Mouse (Mus musculus) frontal cortex, adult (tissue): ENCODE measurements at regions not wholly inside any gene's neighbourhood (a gene's known extent, or its start where the extent isn't known, plus 50 kb on each side); places are given as distances from the start of the nearest gene placed in this dataset.

Experiments
- ATAC-seq: cut with Nextera tagmentation; 2 replicates; pipeline ENCODE4 v1.9.2; 2017; ENCODE audit warnings: mild to moderate bottlenecking, moderate library complexity, mixed read lengths; ENCODE audit not compliant: low TSS enrichment

GRCm38 (mm10) chr13:71874986-71875385 lies 88.5 kb downstream of the Irx1 start:
- ATAC-seq = no peak

GRCm38 (mm10) chr13:71868763-71869162 lies 94.8 kb downstream of the Irx1 start:
- ATAC-seq = no peak

GRCm38 (mm10) chr13:71853426-71854025 lies 110.0 kb downstream of the Irx1 start:
- peak; percentile 96 for ATAC-seq

GRCm38 (mm10) chr13:71804032-71804958 lies 159.2 kb downstream of the Irx1 start:
- ATAC-seq = no peak

- ATAC-seq = no peak
These were observed 165.2 kb downstream of the Irx1 start for GRCm38 (mm10) chr13:71798288-71798687.

GRCm38 (mm10) chr13:71784740-71785139 lies 178.8 kb downstream of the Irx1 start:
- no peak for ATAC-seq

- no peak for ATAC-seq
These were observed 216.2 kb downstream of the Irx1 start for GRCm38 (mm10) chr13:71747003-71747965.

GRCm38 (mm10) chr13:71746534-71746933 lies 217.0 kb downstream of the Irx1 start:
- no peak for ATAC-seq

- ATAC-seq = no peak
These were observed 226.6 kb downstream of the Irx1 start for GRCm38 (mm10) chr13:71736821-71737345.

GRCm38 (mm10) chr13:71734261-71734660 lies 229.3 kb downstream of the Irx1 start:
- no peak for ATAC-seq

- no peak for ATAC-seq
These were observed 230.2 kb downstream of the Irx1 start for GRCm38 (mm10) chr13:71733360-71733759.

GRCm38 (mm10) chr13:71732903-71733302 lies 230.6 kb downstream of the Irx1 start:
- ATAC-seq = no peak

- ATAC-seq = no peak
These were observed 273.3 kb downstream of the Irx1 start for GRCm38 (mm10) chr13:71690069-71690817.

GRCm38 (mm10) chr13:71689187-71689586 lies 274.3 kb downstream of the Irx1 start:
- ATAC-seq = no peak

GRCm38 (mm10) chr13:71676081-71676624 lies 287.4 kb downstream of the Irx1 start:
- ATAC-seq = no peak

- ATAC-seq = no peak
These were observed 293.4 kb downstream of the Irx1 start for GRCm38 (mm10) chr13:71669956-71670739.

- ATAC-seq = no peak
These were observed 295.3 kb downstream of the Irx1 start for GRCm38 (mm10) chr13:71668256-71668655.

GRCm38 (mm10) chr13:71665221-71665916 lies 298.2 kb downstream of the Irx1 start:
- peak; percentile 38 for ATAC-seq

GRCm38 (mm10) chr13:71657898-71658297 lies 305.6 kb downstream of the Irx1 start:
- no peak for ATAC-seq
